Mouse (Mus musculus): ENCODE measurements around the gene Lzts3. TPM values are rescaled to one million over a fixed set of nuclear protein-coding genes. Genes with fewer than 3 reads are reported as not detected.

Gene Lzts3
- polyA plus RNA-seq, 1 experiment from 2014 or later, result 1.6 TPM

DNA sequence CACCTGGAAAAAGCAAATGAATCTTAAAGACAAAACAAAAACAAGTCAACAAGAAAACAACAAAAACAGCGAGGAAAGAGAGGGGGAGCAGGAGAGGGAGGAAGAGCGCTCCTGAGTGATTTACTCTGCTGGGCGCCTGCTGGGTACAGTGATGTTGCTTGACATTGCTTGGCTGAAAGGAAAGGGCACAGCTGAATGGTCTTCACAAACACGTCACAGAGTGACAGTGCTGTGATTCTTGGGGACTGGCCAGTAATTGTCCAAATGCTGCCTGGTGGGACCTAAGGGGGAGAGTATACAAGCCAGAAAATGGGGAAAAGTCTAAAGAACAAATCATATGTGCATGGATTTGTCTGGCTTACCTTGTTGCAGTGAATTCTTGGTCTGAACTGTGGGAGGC, 40.4 kb downstream of the Lzts3 start:
- Histone ChIP-seq H3K9me3 (ENCODE audit: control insufficient read depth, low read length) (no peaks in the 10 kb centered on the region), H3K4me1 (replicated peaks; ENCODE audit: control insufficient read depth, insufficient read depth, low read length) (no peaks in the 10 kb centered on the region), H3K4me3 (ENCODE audit: low read depth, low read length) (no peak overlapping the region), H3K9ac (ENCODE audit: low read depth, low read length) (no peak overlapping the region), H3K36me3 (ENCODE audit: control insufficient read depth, insufficient read depth, low read length) (no peaks in the 10 kb centered on the region; the same call in 1 of the 2 replicates), H3K27ac (ENCODE audit: low read depth, low read length) (no peak overlapping the region), H3K27me3 (ENCODE audit: control insufficient read depth, insufficient read depth, low read length) (no peaks in the 10 kb centered on the region), H3K4me2 (replicated peaks; ENCODE audit: low read depth, low read length) (no peak overlapping the region)
- WGBS, result 91% methylated on average over 4 of the region's 4 CpGs
- ATAC-seq (ENCODE audit: low FRiP score), result no peak
- no peak for DNase-seq (ENCODE audit: low spot score)

DNA sequence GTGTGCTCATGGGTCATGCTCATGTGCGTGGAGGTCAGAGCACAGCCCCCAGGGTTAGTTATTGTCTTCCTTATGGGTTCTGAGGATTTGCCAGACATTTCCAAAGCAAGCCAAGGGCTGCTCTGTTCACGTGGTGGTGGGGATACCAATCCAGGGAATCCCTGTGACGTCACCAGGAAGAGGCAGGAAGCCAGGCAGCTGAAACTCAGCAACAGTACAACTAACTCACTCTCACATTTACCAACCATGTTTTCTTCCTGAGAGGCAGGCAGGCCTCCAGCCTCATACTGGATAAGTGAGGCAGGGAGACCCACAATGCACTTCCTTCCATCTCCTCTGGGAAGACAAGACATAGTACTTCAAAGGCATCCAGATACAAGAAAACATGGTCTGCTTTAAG, 44.2 kb downstream of the Lzts3 start:
- Histone ChIP-seq H3K4me3 (ENCODE audit: low read depth, low read length) (no peak overlapping the region), H3K4me1 (replicated peaks; ENCODE audit: control insufficient read depth, insufficient read depth, low read length) (no peaks in the 10 kb centered on the region), H3K36me3 (ENCODE audit: control insufficient read depth, insufficient read depth, low read length) (peaks cover 4% of the 10 kb centered on the region; the same call in 1 of the 2 replicates), H3K27me3 (ENCODE audit: control insufficient read depth, insufficient read depth, low read length) (no peaks in the 10 kb centered on the region), H3K27ac (ENCODE audit: low read depth, low read length) (no peak overlapping the region), H3K4me2 (replicated peaks; ENCODE audit: low read depth, low read length) (no peak overlapping the region), H3K9me3 (ENCODE audit: control insufficient read depth, low read length) (no peaks in the 10 kb centered on the region), H3K9ac (ENCODE audit: low read depth, low read length) (no peak overlapping the region)
- ATAC-seq (ENCODE audit: low FRiP score) (no peak), DNase-seq (ENCODE audit: low spot score) (no peak)
- 79% methylated on average over 3 of the region's 3 CpGs for WGBS

DNA sequence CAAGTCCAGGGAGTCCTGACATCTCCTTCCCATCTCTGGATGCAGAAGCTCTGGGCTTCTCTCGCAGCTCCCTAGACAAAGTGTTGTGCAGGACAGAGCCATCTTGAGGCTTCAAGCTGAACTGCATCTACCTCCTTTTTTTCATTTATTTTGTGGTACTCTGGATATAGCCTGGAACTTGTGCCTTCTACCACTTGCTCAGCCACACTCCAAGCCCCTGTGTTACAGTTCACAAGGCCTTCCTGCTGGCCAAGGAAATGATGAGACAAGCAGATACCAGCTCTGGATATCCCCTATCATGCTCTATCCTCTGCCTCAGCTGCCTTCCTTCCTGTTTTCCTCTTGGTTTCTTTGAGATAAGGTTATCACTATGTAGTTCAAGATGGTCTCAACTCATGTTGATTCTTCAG, 45.0 kb downstream of the Lzts3 start:
- Histone ChIP-seq H3K27ac (ENCODE audit: low read depth, low read length) (no peak overlapping the region), H3K27me3 (ENCODE audit: control insufficient read depth, insufficient read depth, low read length) (no peaks in the 10 kb centered on the region), H3K4me2 (replicated peaks; ENCODE audit: low read depth, low read length) (no peak overlapping the region), H3K4me3 (ENCODE audit: low read depth, low read length) (no peak overlapping the region), H3K4me1 (replicated peaks; ENCODE audit: control insufficient read depth, insufficient read depth, low read length) (no peaks in the 10 kb centered on the region), H3K36me3 (ENCODE audit: control insufficient read depth, insufficient read depth, low read length) (peaks cover 4% of the 10 kb centered on the region; the same call in 1 of the 2 replicates), H3K9ac (ENCODE audit: low read depth, low read length) (no peak overlapping the region), H3K9me3 (ENCODE audit: control insufficient read depth, low read length) (no peaks in the 10 kb centered on the region)
- ATAC-seq (ENCODE audit: low FRiP score), result 0 out of 2 replicates have a peak, but pooled peaks have one; percentile 38
- WGBS, result 48% methylated on average over 1 of the region's 1 CpGs
- peak; percentile 43 for DNase-seq (ENCODE audit: low spot score)

DNA sequence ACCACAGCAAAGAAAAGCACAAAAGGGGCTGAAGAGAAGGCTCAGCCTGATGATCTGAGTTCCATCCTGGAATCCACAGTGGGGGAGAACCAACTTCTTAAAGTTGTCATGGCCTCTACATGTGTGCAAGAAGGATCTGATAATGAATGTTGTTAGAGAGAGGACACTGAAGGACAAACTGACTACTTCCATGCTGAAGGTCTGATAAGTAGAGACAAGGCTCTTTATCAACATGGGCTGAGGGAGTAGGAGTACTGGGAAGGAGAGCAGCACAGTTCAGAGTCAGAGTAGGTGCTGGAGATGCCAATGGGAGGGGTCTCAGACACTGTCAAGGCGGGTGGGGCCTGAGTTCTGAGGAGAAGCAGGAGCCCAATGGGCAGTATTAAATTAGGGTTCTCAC, 47.0 kb downstream of the Lzts3 start:
- peaks cover 8% of the 10 kb centered on the region for H3K36me3 ChIP-seq (ENCODE audit: control insufficient read depth, insufficient read depth, low read length)
- H3K27ac ChIP-seq (ENCODE audit: low read depth, low read length), result no peak overlapping the region
- no peak overlapping the region for H3K9ac ChIP-seq (ENCODE audit: low read depth, low read length)
- no peak overlapping the region for H3K4me2 ChIP-seq (replicated peaks; ENCODE audit: low read depth, low read length)
- ATAC-seq (ENCODE audit: low FRiP score), result no peak
- DNase-seq (ENCODE audit: low spot score), result no peak
- no peak overlapping the region for H3K4me3 ChIP-seq (ENCODE audit: low read depth, low read length)
- H3K27me3 ChIP-seq (ENCODE audit: control insufficient read depth, insufficient read depth, low read length), result no peaks in the 10 kb centered on the region
- no peaks in the 10 kb centered on the region for H3K4me1 ChIP-seq (replicated peaks; ENCODE audit: control insufficient read depth, insufficient read depth, low read length)
- no peaks in the 10 kb centered on the region for H3K9me3 ChIP-seq (ENCODE audit: control insufficient read depth, low read length)
- 89% methylated on average over 1 of the region's 1 CpGs for WGBS

DNA sequence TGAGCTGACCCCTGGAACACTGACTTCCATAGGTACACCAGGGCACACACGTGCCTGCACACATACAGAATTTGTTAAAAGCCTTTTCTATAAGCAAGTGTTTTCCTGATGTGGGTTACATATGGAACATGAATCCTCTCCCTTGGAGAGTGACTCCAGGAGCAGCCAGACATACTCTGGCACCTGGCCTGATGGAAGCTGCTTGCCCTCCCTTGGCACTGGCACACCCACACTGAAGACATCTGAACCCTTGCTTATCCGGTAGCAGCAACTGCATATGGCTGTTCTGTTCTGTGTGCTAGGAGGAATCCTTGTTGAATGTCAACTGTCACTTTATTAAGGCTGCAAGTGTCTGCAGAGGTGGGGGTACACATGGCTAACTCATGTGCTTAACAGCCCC, 51.6 kb downstream of the Lzts3 start:
- no peak for DNase-seq (ENCODE audit: low spot score)
- H3K9ac ChIP-seq (ENCODE audit: low read depth, low read length), result no peak overlapping the region
- no peaks in the 10 kb centered on the region for H3K4me1 ChIP-seq (replicated peaks; ENCODE audit: control insufficient read depth, insufficient read depth, low read length)
- ATAC-seq (ENCODE audit: low FRiP score), result no peak
- H3K4me2 ChIP-seq (replicated peaks; ENCODE audit: low read depth, low read length), result no peak overlapping the region
- H3K9me3 ChIP-seq (ENCODE audit: control insufficient read depth, low read length), result no peaks in the 10 kb centered on the region
- H3K27me3 ChIP-seq (ENCODE audit: control insufficient read depth, insufficient read depth, low read length), result no peaks in the 10 kb centered on the region
- peaks cover 8% of the 10 kb centered on the region for H3K36me3 ChIP-seq (ENCODE audit: control insufficient read depth, insufficient read depth, low read length)
- no peak overlapping the region for H3K27ac ChIP-seq (ENCODE audit: low read depth, low read length)
- H3K4me3 ChIP-seq (ENCODE audit: low read depth, low read length), result no peak overlapping the region
- 94% methylated on average over 2 of the region's 2 CpGs for WGBS

DNA sequence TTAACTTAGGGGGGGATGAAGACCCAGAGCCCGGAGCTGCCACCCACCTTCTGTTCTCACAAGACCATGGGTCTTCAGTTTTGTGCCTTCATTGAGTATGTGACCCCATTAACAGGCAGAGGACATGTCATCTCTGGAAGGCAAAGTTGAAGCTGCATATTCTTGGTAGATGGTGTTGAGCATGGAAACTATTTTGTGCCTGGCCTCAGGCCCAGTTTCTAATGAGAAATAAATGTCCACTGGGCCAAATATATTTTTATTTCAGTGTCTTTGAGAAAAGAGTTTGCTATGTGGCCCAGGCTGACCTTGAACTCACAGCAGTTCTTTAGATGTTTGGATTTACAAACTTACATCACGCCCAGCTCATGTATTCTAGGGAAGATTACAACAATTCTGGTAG, 52.8 kb downstream of the Lzts3 start:
- no peak for DNase-seq (ENCODE audit: low spot score)
- Histone ChIP-seq H3K27ac (ENCODE audit: low read depth, low read length) (no peak overlapping the region), H3K9me3 (ENCODE audit: control insufficient read depth, low read length) (no peaks in the 10 kb centered on the region), H3K4me3 (ENCODE audit: low read depth, low read length) (no peak overlapping the region), H3K9ac (ENCODE audit: low read depth, low read length) (no peak overlapping the region), H3K36me3 (ENCODE audit: control insufficient read depth, insufficient read depth, low read length) (peaks cover 4% of the 10 kb centered on the region; the same call in 1 of the 2 replicates), H3K27me3 (ENCODE audit: control insufficient read depth, insufficient read depth, low read length) (no peaks in the 10 kb centered on the region), H3K4me2 (replicated peaks; ENCODE audit: low read depth, low read length) (no peak overlapping the region), H3K4me1 (replicated peaks; ENCODE audit: control insufficient read depth, insufficient read depth, low read length) (no peaks in the 10 kb centered on the region)
- no peak for ATAC-seq (ENCODE audit: low FRiP score)
- 90% methylated on average over 2 of the region's 2 CpGs for WGBS

DNA sequence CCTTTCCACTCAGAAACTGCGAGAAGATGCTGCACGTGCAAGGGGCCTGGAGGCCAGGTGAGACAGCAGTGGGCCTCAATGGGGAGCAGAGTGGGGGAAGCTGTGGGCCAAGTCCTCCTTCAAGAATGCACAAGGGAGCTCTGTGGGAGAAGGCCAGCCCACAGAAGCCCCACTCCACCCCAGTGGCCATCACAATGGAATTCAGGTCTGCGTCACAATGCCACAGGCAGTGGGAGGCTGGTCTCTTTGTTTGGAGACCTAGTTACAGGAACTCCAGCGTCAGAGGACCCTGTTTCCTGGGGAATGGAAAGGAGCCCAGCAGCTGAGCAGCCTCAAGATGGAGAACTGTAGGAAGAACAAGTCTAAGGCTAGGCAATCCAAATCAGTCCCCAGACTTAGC, 53.4 kb downstream of the Lzts3 start:
- H3K9me3 ChIP-seq (ENCODE audit: control insufficient read depth, low read length), result no peaks in the 10 kb centered on the region
- no peak overlapping the region for H3K4me3 ChIP-seq (ENCODE audit: low read depth, low read length)
- H3K36me3 ChIP-seq (ENCODE audit: control insufficient read depth, insufficient read depth, low read length), result peaks cover 4% of the 10 kb centered on the region; the same call in 1 of the 2 replicates
- ATAC-seq (ENCODE audit: low FRiP score) (no peak), DNase-seq (ENCODE audit: low spot score) (no peak)
- H3K4me1 ChIP-seq (replicated peaks; ENCODE audit: control insufficient read depth, insufficient read depth, low read length), result no peaks in the 10 kb centered on the region
- WGBS, result 71% methylated on average over 4 of the region's 4 CpGs
- H3K4me2 ChIP-seq (replicated peaks; ENCODE audit: low read depth, low read length), result no peak overlapping the region
- no peaks in the 10 kb centered on the region for H3K27me3 ChIP-seq (ENCODE audit: control insufficient read depth, insufficient read depth, low read length)
- no peak overlapping the region for H3K9ac ChIP-seq (ENCODE audit: low read depth, low read length)
- H3K27ac ChIP-seq (ENCODE audit: low read depth, low read length), result no peak overlapping the region

DNA sequence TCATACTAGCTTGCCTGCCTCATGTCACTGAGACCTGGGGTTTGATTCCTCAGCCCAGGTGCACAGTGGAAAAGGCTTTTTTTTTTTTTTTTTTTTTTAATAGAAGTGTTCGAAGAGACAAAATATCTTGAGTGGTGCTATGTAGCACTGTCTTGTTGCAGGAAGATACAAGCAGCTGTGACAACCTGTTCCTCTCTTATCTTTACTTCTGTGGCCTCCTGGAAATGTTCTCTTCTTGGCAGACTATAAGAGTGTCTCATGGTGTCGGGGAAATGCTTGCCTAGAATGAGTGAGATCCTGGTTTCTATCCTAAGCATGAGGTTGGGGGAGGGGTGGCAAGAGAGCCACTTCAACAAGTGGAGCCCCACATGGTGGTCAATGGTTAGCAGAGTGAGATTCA, 54.2 kb downstream of the Lzts3 start:
- WGBS, result 86% methylated on average over 2 of the region's 2 CpGs
- DNase-seq (ENCODE audit: low spot score) (no peak), ATAC-seq (ENCODE audit: low FRiP score) (no peak)
- no peaks in the 10 kb centered on the region for H3K27me3 ChIP-seq (ENCODE audit: control insufficient read depth, insufficient read depth, low read length)
- H3K4me1 ChIP-seq (replicated peaks; ENCODE audit: control insufficient read depth, insufficient read depth, low read length), result no peaks in the 10 kb centered on the region
- H3K27ac ChIP-seq (ENCODE audit: low read depth, low read length), result no peak overlapping the region
- H3K36me3 ChIP-seq (ENCODE audit: control insufficient read depth, insufficient read depth, low read length), result peaks cover 4% of the 10 kb centered on the region; the same call in 1 of the 2 replicates
- H3K9me3 ChIP-seq (ENCODE audit: control insufficient read depth, low read length), result no peaks in the 10 kb centered on the region
- H3K4me2 ChIP-seq (replicated peaks; ENCODE audit: low read depth, low read length), result no peak overlapping the region
- H3K9ac ChIP-seq (ENCODE audit: low read depth, low read length), result no peak overlapping the region
- no peak overlapping the region for H3K4me3 ChIP-seq (ENCODE audit: low read depth, low read length)

DNA sequence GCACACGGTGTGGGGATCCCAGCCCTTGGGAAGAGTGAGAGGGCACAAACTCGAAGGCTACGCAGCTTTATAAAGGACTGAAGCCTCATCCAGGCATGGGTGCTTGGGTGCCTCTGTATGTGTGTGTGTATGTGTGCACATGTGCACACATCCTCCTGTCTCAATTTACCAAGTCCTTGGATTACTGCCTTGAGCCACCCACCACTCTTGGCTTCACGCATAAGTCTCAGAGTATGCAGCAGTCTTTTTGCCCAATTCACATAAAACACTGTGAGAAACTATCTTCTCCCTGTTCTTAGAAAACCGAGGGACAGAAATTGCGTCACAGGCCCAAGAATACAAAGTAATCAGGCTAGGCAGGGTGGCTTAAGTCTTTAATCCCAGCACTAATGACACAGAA, 56.6 kb downstream of the Lzts3 start:
- Histone ChIP-seq H3K4me3 (ENCODE audit: low read depth, low read length) (no peak overlapping the region), H3K4me2 (replicated peaks; ENCODE audit: low read depth, low read length) (no peak overlapping the region), H3K36me3 (ENCODE audit: control insufficient read depth, insufficient read depth, low read length) (no peaks in the 10 kb centered on the region; the same call in 1 of the 2 replicates), H3K9ac (ENCODE audit: low read depth, low read length) (no peak overlapping the region), H3K27me3 (ENCODE audit: control insufficient read depth, insufficient read depth, low read length) (peaks cover 20% of the 10 kb centered on the region), H3K4me1 (replicated peaks; ENCODE audit: control insufficient read depth, insufficient read depth, low read length) (no peaks in the 10 kb centered on the region), H3K27ac (ENCODE audit: low read depth, low read length) (no peak overlapping the region), H3K9me3 (ENCODE audit: control insufficient read depth, low read length) (no peaks in the 10 kb centered on the region)
- DNase-seq (ENCODE audit: low spot score) (no peak), ATAC-seq (ENCODE audit: low FRiP score) (no peak)
- 90% methylated on average over 6 of the region's 6 CpGs for WGBS

Data from hindbrain, embryonic 11.5 days (tissue).